Mouse (Mus musculus) kidney, embryonic 16.5 days (tissue): ENCODE data around the gene Ttc23. TPM values are rescaled to one million over a fixed set of nuclear protein-coding genes. Genes with fewer than 3 reads are reported as not detected.

Source experiments
- ATAC-seq: fragments of 200-750 bp; cut with Nextera tagmentation; 2 replicates; pipeline ENCODE4 v1.8.0; 2017; ENCODE audit warnings: moderate TSS enrichment; ENCODE audit not compliant: low FRiP score, low TSS enrichment
- H3K27ac ChIP-seq: fragments of 300-500 bp; sonication (generic); 2 replicates; pipeline ENCODE4 v1.5.1; 2014; ENCODE audit warnings: low read length
- H3K27me3 ChIP-seq: fragments of 300-500 bp; sonication (generic); 2 replicates; pipeline ENCODE4 v1.6.1; 2014; ENCODE audit warnings: low read length, control low read depth, mixed read lengths; ENCODE audit not compliant: insufficient read depth
- H3K36me3 ChIP-seq: fragments of 300-500 bp; sonication (generic); 2 replicates; pipeline ENCODE4 v1.6.1; 2014; ENCODE audit warnings: low read length, control low read depth, mixed read lengths; ENCODE audit not compliant: insufficient read depth
- H3K4me1 ChIP-seq: fragments of 300-500 bp; sonication (generic); 2 replicates; pipeline ENCODE4 v1.6.1; 2014; ENCODE audit warnings: low read length, control low read depth, mixed read lengths; ENCODE audit not compliant: insufficient read depth
- H3K4me2 ChIP-seq: fragments of 300-500 bp; sonication (generic); replicated peaks from 2 replicates; pipeline ENCODE4 v1.6.1; 2014; ENCODE audit warnings: low read depth, low read length
- H3K4me3 ChIP-seq: fragments of 300-500 bp; sonication (generic); 2 replicates; pipeline ENCODE4 v1.5.1; 2014; ENCODE audit warnings: mild to moderate bottlenecking, low read length
- H3K9ac ChIP-seq: fragments of 300-500 bp; sonication (generic); replicated peaks from 2 replicates; pipeline ENCODE4 v1.6.1; 2014; ENCODE audit warnings: low read length
- H3K9me3 ChIP-seq: fragments of 300-500 bp; sonication (generic); 2 replicates; pipeline ENCODE4 v1.6.1; 2016; ENCODE audit warnings: low read length, control low read depth
- WGBS: fragments of 180-500 bp; shearing (Covaris S2); extraction: QIAGEN DNeasy Blood & Tissue Kit; methylation state at CpG from one replicate; pipeline ENCODE4 v1.1.7; 2014; 5-methylcytosine and 5-hydroxymethylcytosine counted together
- polyA plus RNA-seq: library from polyadenylated mRNA; unstranded; fragments of >200 nt; fragmentation: Nextera tagmentation; extraction: Ambion mirVana; gene quantifications from 2 replicates; pipeline ENCODE4 v1.2.1, GENCODE M21; 2015

The Ttc23 gene
- polyA plus RNA-seq, 1 experiment from 2014 or later, result 32.6 TPM

DNA sequence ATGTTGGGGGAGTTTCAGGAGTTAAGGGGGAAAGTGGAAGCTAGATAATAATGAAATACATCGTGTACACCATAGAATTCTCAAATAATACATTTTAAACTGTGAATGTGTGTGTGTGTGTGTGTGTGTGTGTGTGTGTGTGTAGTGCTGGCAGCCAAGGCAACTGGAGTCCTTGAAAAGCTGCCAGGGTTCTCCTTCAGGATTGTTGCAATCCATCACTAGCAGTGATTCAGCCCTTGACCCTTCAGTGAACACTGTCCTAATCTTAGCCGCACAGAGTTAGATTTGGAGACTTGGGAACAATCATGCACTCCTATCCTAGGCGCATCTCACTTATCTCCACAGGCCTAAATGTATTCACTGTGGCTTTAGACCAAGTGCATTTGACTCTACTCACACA, 120.9 kb downstream of the Ttc23 start:
- 77% methylated on average over 3 of the region's 3 CpGs for WGBS

GRCm38 (mm10) chr7:67769487-67769886, 122.3 kb downstream of the Ttc23 start:
- no peak for ATAC-seq
- no peak overlapping the region for H3K27ac ChIP-seq
- no peaks in the 10 kb centered on the region for H3K9me3 ChIP-seq
- no peak overlapping the region for H3K4me2 ChIP-seq
- peaks cover 3% of the 10 kb centered on the region; the same call in 1 of the 2 replicates for H3K4me1 ChIP-seq
- no peak overlapping the region for H3K9ac ChIP-seq
- WGBS, result 91% methylated on average over 5 of the region's 5 CpGs
- no peaks in the 10 kb centered on the region for H3K27me3 ChIP-seq
- H3K36me3 ChIP-seq, result no peaks in the 10 kb centered on the region
- H3K4me3 ChIP-seq, result no peak overlapping the region

More for the DNA sequence above, 120.9 kb downstream of the Ttc23 start:
- no peak overlapping the region for H3K4me3 ChIP-seq
- H3K4me2 ChIP-seq, result no peak overlapping the region
- H3K27me3 ChIP-seq, result no peaks in the 10 kb centered on the region
- H3K9ac ChIP-seq, result no peak overlapping the region
- no peak for ATAC-seq
- H3K9me3 ChIP-seq, result no peaks in the 10 kb centered on the region
- no peaks in the 10 kb centered on the region for H3K36me3 ChIP-seq
- H3K27ac ChIP-seq, result no peak overlapping the region
- H3K4me1 ChIP-seq, result peaks cover 3% of the 10 kb centered on the region; the same call in 1 of the 2 replicates

DNA sequence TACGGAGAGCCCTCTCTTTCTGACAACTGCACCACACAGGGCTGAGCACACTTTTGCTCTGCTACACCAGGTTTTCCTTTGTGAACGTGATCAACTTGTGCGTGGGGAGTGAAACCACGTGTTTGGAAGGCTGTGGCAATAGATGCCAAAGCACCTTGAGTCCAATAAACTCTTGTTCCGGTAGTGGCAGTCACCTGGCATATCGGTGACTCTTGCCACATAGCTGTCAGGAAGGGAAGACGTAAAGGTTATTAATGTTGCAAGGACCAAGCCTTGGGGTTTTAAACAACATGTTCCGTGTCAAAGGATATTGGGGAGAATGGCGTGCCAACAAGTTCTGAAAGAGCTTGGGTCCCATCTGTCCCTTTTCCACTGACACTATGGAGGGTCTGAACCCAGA, 125.0 kb downstream of the Ttc23 start:
- no peak for ATAC-seq
- no peak overlapping the region for H3K4me3 ChIP-seq
- no peaks in the 10 kb centered on the region for H3K36me3 ChIP-seq
- no peaks in the 10 kb centered on the region for H3K27me3 ChIP-seq
- H3K27ac ChIP-seq, result no peak overlapping the region
- no peak overlapping the region for H3K4me2 ChIP-seq
- H3K9ac ChIP-seq, result no peak overlapping the region
- peaks cover 14% of the 10 kb centered on the region for H3K4me1 ChIP-seq
- WGBS, result 80% methylated on average over 9 of the region's 9 CpGs
- H3K9me3 ChIP-seq, result no peaks in the 10 kb centered on the region

GRCm38 (mm10) chr7:67775623-67776022, 128.4 kb downstream of the Ttc23 start:
- peaks cover 14% of the 10 kb centered on the region for H3K4me1 ChIP-seq
- no peaks in the 10 kb centered on the region for H3K36me3 ChIP-seq
- H3K27me3 ChIP-seq, result no peaks in the 10 kb centered on the region
- no peak overlapping the region for H3K4me2 ChIP-seq
- no peak overlapping the region for H3K27ac ChIP-seq
- H3K4me3 ChIP-seq, result no peak overlapping the region
- H3K9ac ChIP-seq, result no peak overlapping the region; the same call in 1 of the 2 replicates
- 48% methylated on average over 3 of the region's 3 CpGs for WGBS
- no peaks in the 10 kb centered on the region for H3K9me3 ChIP-seq
- ATAC-seq, result no peak

DNA sequence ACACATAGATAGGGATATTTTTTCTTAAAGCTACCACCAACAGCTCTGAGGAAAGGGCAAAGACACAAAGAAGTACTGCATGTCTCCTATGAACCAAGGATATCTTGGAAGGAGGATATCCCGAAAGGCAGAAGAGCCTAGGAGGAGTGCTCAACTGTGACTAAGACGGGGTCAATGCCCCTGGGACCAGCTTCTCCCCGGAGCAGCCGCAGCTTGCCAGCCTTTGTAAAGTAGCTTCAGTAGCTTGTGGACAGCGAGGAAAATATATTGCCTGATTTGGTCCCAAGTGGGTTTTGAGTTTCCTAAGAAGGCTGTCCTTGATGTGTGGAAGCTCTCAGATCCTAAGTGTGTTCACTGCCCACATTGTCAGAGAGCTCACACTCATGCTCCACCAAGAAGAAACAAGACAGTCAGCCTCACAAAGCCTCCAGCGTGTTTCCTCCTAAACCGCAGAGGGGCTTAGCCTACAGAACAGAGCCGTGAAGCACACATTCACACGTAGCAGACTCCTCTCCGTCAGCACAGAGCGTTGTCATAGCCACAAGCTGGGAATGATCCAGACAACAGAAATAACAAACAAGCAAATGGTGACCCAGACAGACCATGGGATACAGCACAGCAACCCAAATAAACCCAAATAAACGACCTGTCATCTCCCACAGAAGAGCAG, 129.6 kb downstream of the Ttc23 start:
- no peaks in the 10 kb centered on the region for H3K27me3 ChIP-seq
- H3K27ac ChIP-seq, result no peak overlapping the region
- peak overlapping the region; percentile 10; the same call in 1 of the 2 replicates for H3K4me2 ChIP-seq
- peaks cover 11% of the 10 kb centered on the region for H3K4me1 ChIP-seq
- peak overlapping the region; percentile 20; the same call in 1 of the 2 replicates for H3K9ac ChIP-seq
- WGBS, result 22% methylated on average over 12 of the region's 12 CpGs
- no peaks in the 10 kb centered on the region for H3K9me3 ChIP-seq
- ATAC-seq, result no peak
- no peak overlapping the region for H3K4me3 ChIP-seq
- no peaks in the 10 kb centered on the region for H3K36me3 ChIP-seq

DNA sequence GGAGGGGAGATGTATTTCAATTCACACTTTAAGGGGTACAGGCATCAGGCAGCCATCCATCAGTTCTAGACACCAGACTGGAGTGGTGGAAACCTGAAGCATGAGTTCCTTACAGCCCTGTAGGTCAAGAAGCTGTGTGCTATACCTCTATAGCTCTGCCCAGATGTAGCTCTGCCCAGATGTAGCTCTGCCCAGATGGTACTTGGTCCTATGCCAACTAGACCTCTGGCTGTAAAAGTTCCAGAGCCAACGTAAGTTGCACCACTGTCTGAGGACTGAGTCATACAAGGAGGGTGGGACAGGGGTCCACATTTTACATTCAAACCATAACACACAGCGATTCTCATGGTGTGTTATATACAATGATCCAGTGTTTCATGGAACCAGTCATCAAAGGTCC, 140.7 kb downstream of the Ttc23 start:
- Histone ChIP-seq H3K4me3 (no peak overlapping the region), H3K9ac (no peak overlapping the region), H3K27me3 (no peaks in the 10 kb centered on the region), H3K4me1 (no peaks in the 10 kb centered on the region), H3K9me3 (no peaks in the 10 kb centered on the region), H3K36me3 (no peaks in the 10 kb centered on the region), H3K4me2 (no peak overlapping the region), H3K27ac (no peak overlapping the region)
- WGBS, result 77% methylated on average over 2 of the region's 2 CpGs
- no peak for ATAC-seq

DNA sequence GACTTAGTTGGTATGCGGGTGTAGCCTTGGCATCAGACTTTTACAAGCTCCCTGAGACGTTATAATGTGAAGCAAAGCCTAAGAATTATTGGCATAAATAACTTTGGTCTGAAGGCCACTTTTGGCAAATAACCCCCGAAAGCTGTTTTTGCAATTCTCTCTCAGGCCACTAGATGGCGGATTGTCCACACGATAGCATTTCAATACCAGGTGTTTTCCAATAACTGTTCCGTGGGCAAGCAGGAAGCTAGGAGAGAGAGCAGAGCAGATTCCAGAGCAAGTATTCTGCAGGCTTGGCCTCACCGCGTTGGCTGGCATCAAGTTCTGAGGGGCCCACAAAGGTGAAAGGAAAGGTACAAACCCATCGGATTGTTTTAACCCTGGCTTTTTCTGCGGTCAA, 141.5 kb downstream of the Ttc23 start:
- H3K36me3 ChIP-seq, result no peaks in the 10 kb centered on the region
- peak overlapping the region; percentile 31; the same call in 1 of the 2 replicates for H3K4me2 ChIP-seq
- no peaks in the 10 kb centered on the region for H3K4me1 ChIP-seq
- H3K9ac ChIP-seq, result no peak overlapping the region
- H3K9me3 ChIP-seq, result no peaks in the 10 kb centered on the region
- 13% methylated on average over 10 of the region's 10 CpGs for WGBS
- H3K27ac ChIP-seq, result no peak overlapping the region
- H3K4me3 ChIP-seq, result no peak overlapping the region
- peak; percentile 63; the same call in 1 of the 2 replicates for ATAC-seq
- H3K27me3 ChIP-seq, result no peaks in the 10 kb centered on the region

DNA sequence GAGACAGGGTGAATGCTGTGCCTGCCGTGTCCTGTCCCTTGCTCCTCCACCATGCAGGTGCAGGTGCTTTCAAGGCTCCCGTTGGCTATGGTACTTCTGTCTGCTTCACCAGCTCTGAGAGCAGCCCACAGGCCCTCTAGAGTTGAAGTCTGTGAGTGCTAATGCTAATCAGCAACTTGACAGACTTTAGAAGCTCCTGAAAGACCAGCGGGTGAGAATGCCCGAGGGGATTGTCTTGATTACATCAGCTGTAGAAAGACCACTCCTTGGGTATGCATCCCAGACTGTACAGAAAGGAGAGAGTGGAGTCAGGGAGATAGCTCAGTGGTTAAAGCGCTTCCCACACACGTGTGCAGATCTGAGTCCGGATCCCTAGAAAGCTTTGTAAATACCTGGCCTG, 144.0 kb downstream of the Ttc23 start:
- no peak overlapping the region for H3K4me2 ChIP-seq
- no peak overlapping the region for H3K4me3 ChIP-seq
- ATAC-seq, result no peak
- no peaks in the 10 kb centered on the region for H3K36me3 ChIP-seq
- no peaks in the 10 kb centered on the region for H3K4me1 ChIP-seq
- no peaks in the 10 kb centered on the region for H3K27me3 ChIP-seq
- WGBS, result 60% methylated on average over 7 of the region's 7 CpGs
- H3K27ac ChIP-seq, result no peak overlapping the region
- H3K9me3 ChIP-seq, result no peaks in the 10 kb centered on the region
- no peak overlapping the region for H3K9ac ChIP-seq

DNA sequence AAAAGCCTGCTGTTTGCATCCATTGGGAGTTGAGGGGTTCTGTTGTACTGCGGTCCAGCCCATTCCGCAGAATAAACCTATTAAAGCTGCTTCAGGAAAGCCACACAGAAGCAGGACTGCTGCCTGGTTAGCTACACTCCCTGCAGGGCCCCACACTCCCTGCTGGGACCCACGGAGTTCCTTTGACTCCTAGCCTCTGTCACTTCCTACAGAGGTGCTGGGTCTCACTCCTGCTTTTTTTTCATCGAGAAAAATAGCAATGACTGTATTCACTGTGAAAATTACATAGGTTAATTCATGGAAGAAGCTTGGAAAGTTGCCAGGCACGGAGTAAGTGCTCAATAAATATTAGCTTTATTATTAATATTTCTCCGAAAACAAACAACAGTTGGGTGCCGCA, 146.2 kb downstream of the Ttc23 start:
- H3K4me2 ChIP-seq, result no peak overlapping the region
- no peaks in the 10 kb centered on the region for H3K27me3 ChIP-seq
- H3K9ac ChIP-seq, result no peak overlapping the region
- H3K4me1 ChIP-seq, result no peaks in the 10 kb centered on the region
- no peak overlapping the region for H3K4me3 ChIP-seq
- no peaks in the 10 kb centered on the region for H3K36me3 ChIP-seq
- 68% methylated on average over 7 of the region's 7 CpGs for WGBS
- H3K27ac ChIP-seq, result no peak overlapping the region
- H3K9me3 ChIP-seq, result no peaks in the 10 kb centered on the region
- no peak for ATAC-seq

GRCm38 (mm10) chr7:67797065-67797464, 149.9 kb downstream of the Ttc23 start:
- no peak overlapping the region for H3K4me3 ChIP-seq
- no peaks in the 10 kb centered on the region for H3K4me1 ChIP-seq
- no peak overlapping the region for H3K27ac ChIP-seq
- H3K27me3 ChIP-seq, result no peaks in the 10 kb centered on the region
- no peak overlapping the region for H3K4me2 ChIP-seq
- no peak for ATAC-seq
- WGBS, result 39% methylated on average over 8 of the region's 8 CpGs
- H3K9ac ChIP-seq, result no peak overlapping the region
- no peaks in the 10 kb centered on the region for H3K36me3 ChIP-seq
- no peaks in the 10 kb centered on the region for H3K9me3 ChIP-seq
